Mouse (Mus musculus) CH12.LX (cell line): ENCODE measurements at regions not wholly inside any gene's neighbourhood (a gene's known extent, or its start where the extent isn't known, plus 50 kb on each side); places are given as distances from the start of the nearest gene placed in this dataset.

Source experiments
- DNase-seq: peaks from one replicate; pipeline ENCODE4 v3.0.0-alpha.2; 2013; ENCODE audit errors: extremely low read depth
- H3K27ac ChIP-seq: 2 replicates; pipeline ENCODE4 v1.5.1; 2012; ENCODE audit warnings: low read depth, mild to moderate bottlenecking, control low read depth, moderate library complexity; ENCODE audit not compliant: insufficient read depth
- H3K27me3 ChIP-seq: replicated peaks from 2 replicates; pipeline ENCODE3; 2012; ENCODE audit warnings: inconsistent platforms
- H3K36me3 ChIP-seq, 2 experiments: replicated peaks in 1 of 2; 2 replicates each; pipeline versions ENCODE3 to v1.6.1; 2012; ENCODE audit warnings: inconsistent platforms in 1 of 2, low read length in 1 of 2, mild to moderate bottlenecking in 1 of 2, mixed read lengths in 1 of 2, moderate library complexity in 1 of 2; ENCODE audit not compliant: control insufficient read depth in 1 of 2, insufficient read depth in 1 of 2
- H3K4me1 ChIP-seq, 2 experiments: 2 replicates each; pipeline ENCODE4 v1.6.1; 2012; ENCODE audit warnings: inconsistent platforms in 1 of 2, moderate library complexity in 1 of 2; ENCODE audit not compliant: insufficient read depth in 2 of 2, control insufficient read depth in 1 of 2
- H3K4me2 ChIP-seq: 2 replicates; pipeline ENCODE4 v1.6.1; 2012; ENCODE audit warnings: low read depth, mild to moderate bottlenecking, control low read depth; ENCODE audit not compliant: poor library complexity, insufficient read depth, severe bottlenecking
- H3K4me3 ChIP-seq, 3 experiments: fragments of 150-350 bp in 1 of 3; sonication (generic) in 1 of 3; replicated peaks in 1 of 3; 2 replicates each; pipeline versions ENCODE3 to v1.5.1; 2011 to 2012; ENCODE audit warnings: low read depth in 2 of 3, low read length in 2 of 3, mild to moderate bottlenecking in 2 of 3, moderate library complexity in 2 of 3, control low read depth in 1 of 3, improper control_type of control experiment in 1 of 3, inconsistent platforms in 1 of 3, mixed read lengths in 1 of 3; ENCODE audit not compliant: poor library complexity in 1 of 3
- H3K79me2 ChIP-seq: replicated peaks from 2 replicates; pipeline ENCODE4 v1.6.1; 2012; ENCODE audit warnings: mild to moderate bottlenecking, moderate library complexity; ENCODE audit not compliant: control insufficient read depth, poor library complexity, insufficient read depth, severe bottlenecking; ENCODE audit errors: extremely low read depth
- H3K9ac ChIP-seq: 2 replicates; pipeline ENCODE4 v1.6.1; 2012; ENCODE audit warnings: low read depth, mild to moderate bottlenecking, control low read depth, moderate library complexity; ENCODE audit not compliant: insufficient read depth
- H3K9me3 ChIP-seq: replicated peaks from 2 replicates; pipeline ENCODE3; 2012; ENCODE audit warnings: low read length, inconsistent platforms, mixed read lengths
- CHD1 ChIP-seq: IDR thresholded peaks from 2 replicates; pipeline ENCODE4 v1.6.1; 2012; ENCODE audit warnings: low read depth, low read length, improper control_type of control experiment, inconsistent platforms
- CHD2 ChIP-seq: IDR thresholded peaks from 2 replicates; pipeline ENCODE4 v1.6.1; 2011; ENCODE audit warnings: low read length, improper control_type of control experiment
- E2F4 ChIP-seq: IDR thresholded peaks from 2 replicates; pipeline ENCODE4 v1.6.1; 2011; ENCODE audit warnings: low read depth, low read length, improper control_type of control experiment; ENCODE audit not compliant: insufficient replicate concordance
- EP300 ChIP-seq: IDR thresholded peaks from 2 replicates; pipeline ENCODE4 v1.6.1; 2011; ENCODE audit warnings: low read length, improper control_type of control experiment
- ETS1 ChIP-seq: conservative IDR thresholded peaks from 2 replicates; pipeline ENCODE4 v1.6.1; 2012; ENCODE audit warnings: low read depth, mild to moderate bottlenecking, inconsistent platforms, low read length, improper control_type of control experiment, moderate library complexity
- MAFK ChIP-seq: IDR thresholded peaks from 2 replicates; pipeline ENCODE4 v1.6.1; 2011; ENCODE audit warnings: low read length, improper control_type of control experiment; ENCODE audit not compliant: insufficient replicate concordance
- MAX ChIP-seq: IDR thresholded peaks from 2 replicates; pipeline ENCODE4 v1.6.1; 2011; ENCODE audit warnings: low read length, improper control_type of control experiment
- MAZ ChIP-seq: IDR thresholded peaks from 2 replicates; pipeline ENCODE4 v1.6.1; 2012; ENCODE audit warnings: low read depth, mild to moderate bottlenecking, inconsistent platforms, low read length, improper control_type of control experiment, moderate library complexity
- MEF2A ChIP-seq: IDR thresholded peaks from 2 replicates; pipeline ENCODE4 v1.6.1; 2014; ENCODE audit warnings: low read depth, mild to moderate bottlenecking, inconsistent platforms, low read length, improper control_type of control experiment, borderline replicate concordance
- MXI1 ChIP-seq: IDR thresholded peaks from 2 replicates; pipeline ENCODE4 v1.6.1; 2011; ENCODE audit warnings: mild to moderate bottlenecking, low read depth, low read length, improper control_type of control experiment
- POLR2AphosphoS2 ChIP-seq: IDR thresholded peaks from 2 replicates; pipeline ENCODE4 v1.6.1; 2011; ENCODE audit warnings: low read depth, low read length, improper control_type of control experiment
- RCOR1 ChIP-seq: conservative IDR thresholded peaks from 2 replicates; pipeline ENCODE4 v1.6.1; 2012; ENCODE audit warnings: low read depth, mild to moderate bottlenecking, inconsistent platforms, low read length, improper control_type of control experiment
- TBP ChIP-seq: conservative IDR thresholded peaks from 2 replicates; pipeline ENCODE4 v1.6.1; 2011; ENCODE audit warnings: low read depth, low read length, improper control_type of control experiment
- USF1 ChIP-seq: IDR thresholded peaks from 2 replicates; pipeline ENCODE4 v1.6.1; 2014; ENCODE audit warnings: low read depth, mild to moderate bottlenecking, inconsistent platforms, low read length, improper control_type of control experiment
- USF2 ChIP-seq: conservative IDR thresholded peaks from 2 replicates; pipeline ENCODE4 v1.6.1; 2011; ENCODE audit warnings: low read depth, low read length, improper control_type of control experiment
- ZKSCAN1 ChIP-seq: IDR thresholded peaks from 2 replicates; pipeline ENCODE4 v1.6.1; 2012; ENCODE audit warnings: low read depth, inconsistent platforms, low read length, improper control_type of control experiment, borderline replicate concordance
- ZNF384 ChIP-seq: IDR thresholded peaks from 2 replicates; pipeline ENCODE4 v1.6.1; 2012; ENCODE audit warnings: low read depth, low read length, improper control_type of control experiment, inconsistent platforms
- dilution Hi-C: fragments of 300-500 bp; cut with MboI; formaldehyde crosslinking; loops from 2 replicates; pipeline ENCODE4 v1.14.3; 2020; ENCODE audit warnings: low sequenced_read_pairs; ENCODE audit not compliant: extremely low pct_unique_long_range_greater_than_20kb, extremely low pct_ligation_motif_present
- in situ Hi-C: fragments of 300-500 bp; cut with MboI; formaldehyde crosslinking; loops from 3 replicates; pipeline ENCODE4 v1.14.3; 2019; ENCODE audit warnings: low sequenced_read_pairs, low pct_ligation_motif_present, low pct_unique_long_range_greater_than_20kb, mixed read lengths

GRCm38 (mm10) chr3:52530406-52530970, 262.4 kb downstream of the Foxo1 start:
- H3K9me3 ChIP-seq = no peaks in the 10 kb centered on the region
- no peak overlapping the region for H3K4me3 ChIP-seq
- no peaks in the 10 kb centered on the region for H3K36me3 ChIP-seq
- TF ChIP-seq POLR2AphosphoS2 (no peak), MAFK (no peak), RCOR1 (no peak), ZKSCAN1 (no peak), CHD2 (no peak), EP300 (no peak), MAX (no peak), MXI1 (no peak)
- no peak overlapping the region for H3K9ac ChIP-seq
- no peak overlapping the region for H3K27ac ChIP-seq
- DNase-seq = no peak
- H3K27me3 ChIP-seq = no peaks in the 10 kb centered on the region
- in situ Hi-C loops = no loop called here
- H3K79me2 ChIP-seq = no peaks in the 10 kb centered on the region
- H3K4me1 ChIP-seq = no peaks in the 10 kb centered on the region
- dilution Hi-C loops = no loop called here
- no peak overlapping the region for H3K4me2 ChIP-seq

DNA sequence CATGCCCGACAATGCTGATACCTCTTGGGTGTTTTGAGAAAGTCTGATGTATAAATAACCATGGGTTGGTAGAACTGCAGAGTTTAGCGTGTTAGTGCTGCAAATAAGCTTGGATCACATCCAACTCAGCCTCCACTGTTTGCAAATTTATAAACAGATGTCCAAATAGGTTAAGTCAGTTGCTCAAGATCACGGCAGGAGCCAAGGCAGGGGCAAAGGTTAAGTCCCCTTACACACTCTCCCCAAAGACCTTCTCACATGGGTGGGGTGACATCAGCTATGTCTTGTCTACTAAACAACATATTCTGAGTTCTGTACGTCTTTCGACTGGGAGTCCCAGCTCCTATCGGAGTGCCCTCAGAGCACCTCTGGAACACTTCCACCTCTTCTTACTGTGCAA, 261.0 kb downstream of the Foxo1 start:
- Histone ChIP-seq H3K79me2 (no peaks in the 10 kb centered on the region), H3K4me3 (no peak overlapping the region), H3K9ac (no peak overlapping the region), H3K27ac (no peak overlapping the region), H3K4me2 (no peak overlapping the region), H3K4me1 (no peaks in the 10 kb centered on the region), H3K9me3 (no peaks in the 10 kb centered on the region), H3K36me3 (no peaks in the 10 kb centered on the region), H3K27me3 (no peaks in the 10 kb centered on the region)
- DNase-seq = no peak
- no peak for TF ChIP-seq TBP
- TF ChIP-seq ZNF384 = no peak
- no peak for TF ChIP-seq POLR2AphosphoS2
- no peak for TF ChIP-seq MAZ
- TF ChIP-seq E2F4 = no peak
- TF ChIP-seq USF1 = no peak
- no peak for TF ChIP-seq USF2
- TF ChIP-seq CHD1 = no peak
- TF ChIP-seq ETS1 = no peak
- no peak for TF ChIP-seq MEF2A
- dilution Hi-C loops = no loop called here
- in situ Hi-C loops = no loop called here
